Mouse (Mus musculus): ENCODE measurements around the gene Dmap1.

DNA sequence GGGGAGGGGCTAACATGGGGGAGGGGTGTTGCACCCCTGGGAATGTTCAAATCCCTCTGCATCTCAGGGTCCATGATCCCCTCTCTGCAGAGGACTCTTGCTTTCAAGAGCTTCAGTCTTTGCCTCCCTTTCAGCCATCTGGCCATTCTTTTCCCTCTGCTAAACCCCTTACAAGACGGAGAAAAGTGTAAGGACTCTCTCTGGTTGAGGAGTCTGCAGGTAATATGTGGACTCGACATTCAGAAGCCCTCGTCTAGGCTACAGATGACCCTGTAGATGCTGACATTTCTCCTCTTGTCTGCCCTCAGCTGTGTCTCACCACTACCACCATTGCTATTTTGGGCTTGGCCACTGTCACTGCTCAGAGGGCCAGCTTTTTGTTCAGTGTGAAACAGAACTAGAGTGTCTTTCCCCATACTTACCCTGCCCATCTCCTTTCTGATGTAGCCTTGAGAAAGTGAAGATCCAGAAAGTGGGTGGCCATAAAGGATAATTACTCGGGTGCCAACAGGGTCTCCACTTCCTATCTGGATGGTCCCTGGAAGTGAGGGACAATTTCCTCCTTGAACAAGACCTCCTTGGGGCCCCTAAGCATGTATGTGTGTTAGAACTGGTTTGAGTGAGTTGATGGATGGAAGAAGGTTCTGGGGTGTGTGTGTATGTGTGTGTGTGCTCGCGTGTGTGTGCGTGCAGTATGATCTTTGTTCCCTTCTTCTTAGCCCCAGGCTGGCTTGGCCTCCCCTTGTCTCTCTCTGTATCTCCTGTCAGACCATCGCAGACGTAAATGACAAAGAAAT lies 27.2 kb downstream of the Dmap1 start:
- TF ChIP-seq CHD1 (IDR thresholded peaks at IDR 0.05; ENCODE audit: low read depth, low read length) (no peak), EP300 (IDR thresholded peaks at IDR 0.05; ENCODE audit: low read depth in 1 of 2, low read length in 2 of 2) (no peak), POLR2A (IDR thresholded peaks at IDR 0.05; ENCODE audit: control insufficient read depth in 1 of 2, insufficient read depth in 1 of 2, low read depth in 1 of 2, low read length in 2 of 2, poor library complexity in 1 of 2) (no peak), ZC3H11A (IDR thresholded peaks at IDR 0.05; ENCODE audit: low read depth, low read length) (no peak), E2F4 (IDR thresholded peaks at IDR 0.05; ENCODE audit: borderline replicate concordance, low read depth, low read length) (no peak), CTCF (IDR thresholded peaks at IDR 0.05 in 2 of 3, conservative IDR thresholded peaks at IDR 0.05 in 1 of 3; ENCODE audit: control insufficient read depth in 1 of 3, insufficient read depth in 1 of 3, low read depth in 2 of 3, low read length in 3 of 3, poor library complexity in 1 of 3, severe bottlenecking in 1 of 3) (no peak), SMC3 (IDR thresholded peaks at IDR 0.05; ENCODE audit: low read depth, low read length) (no peak), RCOR1 (IDR thresholded peaks at IDR 0.05; ENCODE audit: low read depth, low read length) (no peak), MAX (IDR thresholded peaks at IDR 0.05; ENCODE audit: low read length) (no peak), GABPA (IDR thresholded peaks at IDR 0.05; ENCODE audit: low read depth, low read length) (no peak), GATA1 (IDR thresholded peaks at IDR 0.05; ENCODE audit: low read depth, low read length) (no peak), MEF2A (IDR thresholded peaks at IDR 0.05; ENCODE audit: extremely low read depth, insufficient replicate concordance, low read depth, low read length, poor library complexity, severe bottlenecking) (no peak)

Measured in MEL (cell line).